Mouse (Mus musculus): ENCODE measurements around the gene C1s1. TPM values are rescaled to one million over a fixed set of nuclear protein-coding genes. Genes with fewer than 3 reads are reported as not detected.
"Not testable (repeated sequence)": the region's sequence is repeated elsewhere in the genome, so short reads cannot be mapped to it uniquely, and the experiment has no call there.

C1s1 gene
- total and polyA plus RNA-seq, 2 experiments from 2014 or later: 0.89 to 1.2 TPM

DNA sequence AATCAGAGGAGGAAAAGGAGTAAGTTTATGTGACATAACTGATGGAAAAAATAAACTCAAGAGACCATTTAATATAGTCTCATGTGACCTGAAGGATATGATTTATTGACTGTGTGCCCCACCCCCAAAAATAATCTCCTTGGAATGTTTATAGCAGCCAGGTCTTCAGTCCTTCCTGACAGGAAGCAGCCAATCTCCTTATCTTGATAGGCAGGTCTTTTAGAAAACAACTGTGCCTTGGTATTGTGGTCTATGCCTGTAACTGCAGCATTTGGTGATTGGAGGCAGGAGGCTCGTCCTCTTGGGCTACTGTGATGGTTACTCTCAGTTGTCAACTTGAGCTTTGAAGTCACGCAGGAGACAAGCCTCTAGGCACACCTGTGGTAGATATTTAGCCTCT lies 54.6 kb downstream of the C1s1 start:
- H3K27me3 ChIP-seq (ENCODE audit: insufficient read depth, low read length): no peaks in the 10 kb centered on the region
- H3K36me3 ChIP-seq (ENCODE audit: insufficient read depth, low read length): no peaks in the 10 kb centered on the region
- H3K9ac ChIP-seq (replicated peaks; ENCODE audit: low read length): no peak overlapping the region
- H3K4me3 ChIP-seq (ENCODE audit: low read length): no peak overlapping the region
- H3K4me2 ChIP-seq (ENCODE audit: low read depth, low read length): no peak overlapping the region
- 54% methylated on average over 2 of the region's 2 CpGs for WGBS
- no peaks in the 10 kb centered on the region for H3K9me3 ChIP-seq (ENCODE audit: low read length)
- DNase-seq (ENCODE audit: low spot score): no peak
- H3K27ac ChIP-seq: no peak overlapping the region
- TF ChIP-seq CTCF (IDR thresholded peaks at IDR 0.05; ENCODE audit: low read depth): peak; percentile 6; the same call in 1 of the 2 replicates
- ATAC-seq: no peak
- no peaks in the 10 kb centered on the region for H3K4me1 ChIP-seq (ENCODE audit: insufficient read depth, low read length)

- 29% methylated on average over 21 of the region's 21 CpGs for WGBS
- Histone ChIP-seq H3K4me3 (ENCODE audit: low read length) (peak overlapping the region; percentile 26), H3K36me3 (ENCODE audit: insufficient read depth, low read length) (no peaks in the 10 kb centered on the region), H3K9me3 (ENCODE audit: low read length) (no peaks in the 10 kb centered on the region), H3K27me3 (ENCODE audit: insufficient read depth, low read length) (no peaks in the 10 kb centered on the region), H3K27ac (no peak overlapping the region), H3K4me2 (ENCODE audit: low read depth, low read length) (peak overlapping the region; percentile 41), H3K4me1 (ENCODE audit: insufficient read depth, low read length) (no peaks in the 10 kb centered on the region), H3K9ac (replicated peaks; ENCODE audit: low read length) (no peak overlapping the region)
- ATAC-seq (peak; percentile 93), DNase-seq (ENCODE audit: low spot score) (peak; percentile 73)
- no peak for TF ChIP-seq CTCF (IDR thresholded peaks at IDR 0.05; ENCODE audit: low read depth)
Observed at GRCm38 (mm10) chr6:124485414-124486144, 56.6 kb downstream of the C1s1 start.

DNA sequence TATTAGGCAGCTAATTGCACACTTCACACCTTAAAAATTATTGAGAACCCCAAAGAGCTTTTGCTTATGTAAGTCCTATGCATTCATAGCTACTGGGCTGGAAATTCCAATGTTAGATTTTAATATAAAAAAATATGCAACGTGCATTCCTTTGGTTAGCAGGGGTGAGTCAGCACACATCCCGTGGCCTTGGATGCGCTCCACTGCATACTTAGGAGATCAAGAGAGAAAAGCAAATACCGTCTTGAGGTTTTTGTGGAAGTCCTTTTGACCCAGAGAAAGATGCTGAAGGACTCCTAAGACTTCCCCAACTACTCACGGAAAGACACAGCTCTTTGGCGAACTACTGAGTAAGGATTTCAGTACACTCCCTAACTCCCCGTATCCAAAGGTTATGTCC lies 57.3 kb downstream of the C1s1 start:
- Histone ChIP-seq H3K27ac (no peak overlapping the region), H3K4me2 (ENCODE audit: low read depth, low read length) (no peak overlapping the region), H3K9ac (replicated peaks; ENCODE audit: low read length) (no peak overlapping the region), H3K4me3 (ENCODE audit: low read length) (no peak overlapping the region), H3K4me1 (ENCODE audit: insufficient read depth, low read length) (no peaks in the 10 kb centered on the region), H3K9me3 (ENCODE audit: low read length) (no peaks in the 10 kb centered on the region), H3K27me3 (ENCODE audit: insufficient read depth, low read length) (no peaks in the 10 kb centered on the region), H3K36me3 (ENCODE audit: insufficient read depth, low read length) (no peaks in the 10 kb centered on the region)
- 84% methylated on average over 7 of the region's 7 CpGs for WGBS
- ATAC-seq: no peak
- DNase-seq (ENCODE audit: low spot score): no peak
- TF ChIP-seq CTCF (IDR thresholded peaks at IDR 0.05; ENCODE audit: low read depth): no peak

- H3K9me3 ChIP-seq (ENCODE audit: low read length); H3K27me3 ChIP-seq (ENCODE audit: insufficient read depth, low read length); H3K27ac ChIP-seq; H3K4me1 ChIP-seq (ENCODE audit: insufficient read depth, low read length); ATAC-seq; H3K4me2 ChIP-seq (ENCODE audit: low read depth, low read length); H3K9ac ChIP-seq (replicated peaks; ENCODE audit: low read length); H3K4me3 ChIP-seq (ENCODE audit: low read length); DNase-seq (ENCODE audit: low spot score); H3K36me3 ChIP-seq (ENCODE audit: insufficient read depth, low read length): not testable (repeated sequence)
- WGBS: 80% methylated on average over 3 of the region's 3 CpGs
Observed at GRCm38 (mm10) chr6:124483831-124484230, 58.3 kb downstream of the C1s1 start.

DNA sequence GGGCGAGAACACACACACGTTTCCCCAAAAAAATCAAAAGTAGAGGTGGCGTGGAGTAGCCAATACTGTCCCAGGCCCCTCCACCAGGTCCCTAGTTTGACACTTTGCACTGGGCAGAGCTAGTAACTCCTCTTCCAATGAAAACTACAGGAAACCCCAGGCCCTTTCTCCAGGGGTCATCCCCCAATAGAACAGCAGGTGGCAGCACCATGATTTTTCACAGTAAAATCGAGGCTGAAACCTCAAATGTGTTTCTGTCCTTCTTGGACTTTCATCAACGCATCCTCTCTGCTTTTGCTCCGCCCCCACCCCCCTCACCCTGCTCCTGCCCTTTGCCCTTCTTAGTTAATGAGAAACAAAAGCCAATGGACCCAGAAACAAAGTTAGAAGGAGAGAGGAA lies 60.6 kb downstream of the C1s1 start:
- H3K27ac ChIP-seq: no peak overlapping the region
- H3K36me3 ChIP-seq (ENCODE audit: insufficient read depth, low read length): no peaks in the 10 kb centered on the region
- ATAC-seq (0 out of 2 replicates have a peak, but pooled peaks have one; percentile 36), DNase-seq (ENCODE audit: low spot score) (peak; percentile 69)
- no peaks in the 10 kb centered on the region for H3K27me3 ChIP-seq (ENCODE audit: insufficient read depth, low read length)
- H3K9ac ChIP-seq (replicated peaks; ENCODE audit: low read length): no peak overlapping the region
- 31% methylated on average over 6 of the region's 6 CpGs for WGBS
- no peak overlapping the region for H3K4me3 ChIP-seq (ENCODE audit: low read length)
- H3K4me2 ChIP-seq (ENCODE audit: low read depth, low read length): no peak overlapping the region
- H3K4me1 ChIP-seq (ENCODE audit: insufficient read depth, low read length): no peaks in the 10 kb centered on the region
- peak; percentile 70 for TF ChIP-seq CTCF (IDR thresholded peaks at IDR 0.05; ENCODE audit: low read depth)
- no peaks in the 10 kb centered on the region for H3K9me3 ChIP-seq (ENCODE audit: low read length)

Other genes starting within 250 kb of the C1s1 start
- 0.54 and 1.5 TPM in 2 replicates for gene Cd163, start 237.7 kb downstream of the C1s1 start, total RNA-seq (2014; rRNA removed)
- gene Cd163, start 237.7 kb downstream of the C1s1 start, polyA plus RNA-seq (2015; fragmentation: Nextera tagmentation; extraction: Ambion mirVana): 1.7 and 2.1 TPM in 2 replicates
- 74.4 and 80.8 TPM in 2 replicates for gene Pex5, start 127.3 kb downstream of the C1s1 start, total RNA-seq (2014; rRNA removed)
- 46.6 and 49.0 TPM in 2 replicates for gene Pex5, start 127.3 kb downstream of the C1s1 start, polyA plus RNA-seq (2015; fragmentation: Nextera tagmentation; extraction: Ambion mirVana)
- gene Clstn3, start 77.6 kb downstream of the C1s1 start, total RNA-seq (2014; rRNA removed): 338 and 342 TPM in 2 replicates
- gene Clstn3, start 77.6 kb downstream of the C1s1 start, polyA plus RNA-seq (2015; fragmentation: Nextera tagmentation; extraction: Ambion mirVana): 171 and 184 TPM in 2 replicates
- 0.31 and 0.68 TPM in 2 replicates for gene C1rl, start 49.2 kb downstream of the C1s1 start, total RNA-seq (2014; rRNA removed)
- 0.39 and 0.41 TPM in 2 replicates for gene C1rl, start 49.2 kb downstream of the C1s1 start, polyA plus RNA-seq (2015; fragmentation: Nextera tagmentation; extraction: Ambion mirVana)
- 0.42 and 1.0 TPM in 2 replicates for gene C1ra, start 30.0 kb downstream of the C1s1 start, total RNA-seq (2014; rRNA removed)
- gene C1ra, start 30.0 kb downstream of the C1s1 start, polyA plus RNA-seq (2015; fragmentation: Nextera tagmentation; extraction: Ambion mirVana): 0.73 and 0.83 TPM in 2 replicates
- gene C1rb, start 27.9 kb upstream of the C1s1 start, total RNA-seq (2014; rRNA removed): not detected in 2 replicates
- 0.09 TPM in 1 of 2 replicates, not detected in the other for gene C1rb, start 27.9 kb upstream of the C1s1 start, polyA plus RNA-seq (2015; fragmentation: Nextera tagmentation; extraction: Ambion mirVana)
- not detected in 2 replicates for gene C1s2, start 93.7 kb upstream of the C1s1 start, total RNA-seq (2014; rRNA removed)
- gene C1s2, start 93.7 kb upstream of the C1s1 start, polyA plus RNA-seq (2015; fragmentation: Nextera tagmentation; extraction: Ambion mirVana): 0.13 and 0.18 TPM in 2 replicates
- 32.0 and 48.5 TPM in 2 replicates for gene Lpcat3, start 120.7 kb upstream of the C1s1 start, total RNA-seq (2014; rRNA removed)
- gene Lpcat3, start 120.7 kb upstream of the C1s1 start, polyA plus RNA-seq (2015; fragmentation: Nextera tagmentation; extraction: Ambion mirVana): 49.5 and 53.3 TPM in 2 replicates
- gene Emg1, start 169.8 kb upstream of the C1s1 start, total RNA-seq (2014; rRNA removed): 75.8 and 102 TPM in 2 replicates
- gene Emg1, start 169.8 kb upstream of the C1s1 start, polyA plus RNA-seq (2015; fragmentation: Nextera tagmentation; extraction: Ambion mirVana): 100 and 102 TPM in 2 replicates
- gene Phb2, start 170.0 kb upstream of the C1s1 start, total RNA-seq (2014; rRNA removed): 218 and 223 TPM in 2 replicates
- gene Phb2, start 170.0 kb upstream of the C1s1 start, polyA plus RNA-seq (2015; fragmentation: Nextera tagmentation; extraction: Ambion mirVana): 267 and 270 TPM in 2 replicates
- 3.8 and 3.9 TPM in 2 replicates for gene Ptpn6, start 196.4 kb upstream of the C1s1 start, total RNA-seq (2014; rRNA removed)
- gene Ptpn6, start 196.4 kb upstream of the C1s1 start, polyA plus RNA-seq (2015; fragmentation: Nextera tagmentation; extraction: Ambion mirVana): 4.3 and 4.8 TPM in 2 replicates
- gene Grcc10, start 199.0 kb upstream of the C1s1 start, total RNA-seq (2014; rRNA removed): 212 and 236 TPM in 2 replicates
- gene Grcc10, start 199.0 kb upstream of the C1s1 start, polyA plus RNA-seq (2015; fragmentation: Nextera tagmentation; extraction: Ambion mirVana): 643 and 649 TPM in 2 replicates
- 0.26 TPM in 1 of 2 replicates, not detected in the other for gene Gm45234, start 213.7 kb upstream of the C1s1 start, total RNA-seq (2014; rRNA removed)
- not detected in 2 replicates for gene Gm45234, start 213.7 kb upstream of the C1s1 start, polyA plus RNA-seq (2015; fragmentation: Nextera tagmentation; extraction: Ambion mirVana)
- 19.1 and 23.7 TPM in 2 replicates for gene Atn1, start 214.2 kb upstream of the C1s1 start, total RNA-seq (2014; rRNA removed)
- 19.9 and 21.3 TPM in 2 replicates for gene Atn1, start 214.2 kb upstream of the C1s1 start, polyA plus RNA-seq (2015; fragmentation: Nextera tagmentation; extraction: Ambion mirVana)
- 281 and 357 TPM in 2 replicates for gene Eno2, start 227.3 kb upstream of the C1s1 start, total RNA-seq (2014; rRNA removed)
- gene Eno2, start 227.3 kb upstream of the C1s1 start, polyA plus RNA-seq (2015; fragmentation: Nextera tagmentation; extraction: Ambion mirVana): 213 and 216 TPM in 2 replicates
- 6.7 and 9.2 TPM in 2 replicates for gene Lrrc23, start 237.4 kb upstream of the C1s1 start, total RNA-seq (2014; rRNA removed)
- gene Lrrc23, start 237.4 kb upstream of the C1s1 start, polyA plus RNA-seq (2015; fragmentation: Nextera tagmentation; extraction: Ambion mirVana): 5.4 and 8.7 TPM in 2 replicates

Data from hindbrain, postnatal 0 days (tissue).